Mouse (Mus musculus): ENCODE measurements around the gene AC124502.3. TPM values are rescaled to one million over a fixed set of nuclear protein-coding genes. Genes with fewer than 3 reads are reported as not detected.
A peak's percentile ranks its signal among the peaks of the same experiment; 100 is the strongest.

AC124502.3 gene
- polyA plus RNA-seq, 1 experiment from 2014 or later, result not detected

GRCm38 (mm10) chr19:5093481-5094242 lies 55.0 kb downstream of the AC124502.3 start:
- Histone ChIP-seq H3K4me2 (replicated peaks; ENCODE audit: low read depth) (no peak overlapping the region), H3K27me3 (replicated peaks; ENCODE audit: control insufficient read depth, insufficient read depth, low read length) (0 out of 2 replicates have a peak, but pooled peaks cover 3% of the 10 kb centered on the region), H3K4me1 (replicated peaks; ENCODE audit: control insufficient read depth, insufficient read depth, low read length) (peaks cover 12% of the 10 kb centered on the region), H3K36me3 (ENCODE audit: control insufficient read depth, insufficient read depth) (peaks cover 39% of the 10 kb centered on the region), H3K4me3 (ENCODE audit: low read depth, low read length) (no peak overlapping the region), H3K9me3 (ENCODE audit: control insufficient read depth) (no peaks in the 10 kb centered on the region), H3K27ac (ENCODE audit: low read depth, low read length) (no peak overlapping the region), H3K9ac (ENCODE audit: low read depth, low read length) (no peak overlapping the region)
- no peak for TF ChIP-seq CTCF (IDR thresholded peaks at IDR 0.05; ENCODE audit: low read depth)
- 73% methylated on average over 12 of the region's 12 CpGs for WGBS
- ATAC-seq, result no peak

GRCm38 (mm10) chr19:5094243-5094632 lies 55.5 kb downstream of the AC124502.3 start:
- H3K4me3 ChIP-seq (ENCODE audit: low read depth, low read length), result no peak overlapping the region
- TF ChIP-seq CTCF (IDR thresholded peaks at IDR 0.05; ENCODE audit: low read depth), result peak; percentile 94
- peak; percentile 33 for ATAC-seq
- no peak overlapping the region for H3K4me2 ChIP-seq (replicated peaks; ENCODE audit: low read depth)
- under 1% methylated on average over 21 of the region's 21 CpGs for WGBS
- no peak overlapping the region for H3K27ac ChIP-seq (ENCODE audit: low read depth, low read length)
- H3K27me3 ChIP-seq (replicated peaks; ENCODE audit: control insufficient read depth, insufficient read depth, low read length), result 0 out of 2 replicates have a peak, but pooled peaks cover 3% of the 10 kb centered on the region
- H3K4me1 ChIP-seq (replicated peaks; ENCODE audit: control insufficient read depth, insufficient read depth, low read length), result peaks cover 11% of the 10 kb centered on the region
- H3K9me3 ChIP-seq (ENCODE audit: control insufficient read depth), result no peaks in the 10 kb centered on the region
- H3K36me3 ChIP-seq (ENCODE audit: control insufficient read depth, insufficient read depth), result peaks cover 41% of the 10 kb centered on the region
- H3K9ac ChIP-seq (ENCODE audit: low read depth, low read length), result no peak overlapping the region

DNA sequence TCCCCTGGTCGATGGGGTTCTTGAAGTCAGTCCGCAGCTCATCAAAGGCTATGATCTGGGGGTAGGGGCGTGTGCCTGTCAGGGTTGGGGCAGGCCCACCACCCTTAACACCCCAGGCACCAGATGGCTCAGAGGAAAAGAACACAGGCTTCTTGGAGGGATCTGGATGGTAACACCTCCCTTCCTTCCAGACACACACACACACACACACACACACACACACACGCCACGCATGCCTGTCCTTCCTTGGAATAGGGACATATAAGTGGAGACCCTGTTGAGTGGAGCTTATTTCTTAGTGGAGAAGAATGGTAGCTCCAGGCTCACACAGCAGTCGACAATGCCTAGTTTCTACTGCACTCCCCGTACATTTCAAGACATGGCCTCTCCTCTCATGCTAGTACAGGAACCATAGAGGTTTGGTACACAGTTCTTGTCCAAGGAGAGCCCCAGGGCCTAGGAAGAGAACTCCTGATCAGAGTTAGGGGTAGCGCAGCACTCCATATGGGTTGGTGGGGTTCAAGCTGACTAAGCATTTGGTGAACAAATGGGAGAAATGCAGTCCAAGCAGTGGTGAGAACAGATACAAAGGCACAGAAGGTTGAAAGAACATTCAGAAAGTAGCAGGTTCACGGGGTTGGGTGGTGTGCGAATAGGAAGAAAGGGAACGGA lies 56.2 kb downstream of the AC124502.3 start:
- Histone ChIP-seq H3K4me3 (ENCODE audit: low read depth, low read length) (no peak overlapping the region), H3K4me1 (replicated peaks; ENCODE audit: control insufficient read depth, insufficient read depth, low read length) (peaks cover 9% of the 10 kb centered on the region), H3K9me3 (ENCODE audit: control insufficient read depth) (no peaks in the 10 kb centered on the region), H3K27me3 (replicated peaks; ENCODE audit: control insufficient read depth, insufficient read depth, low read length) (0 out of 2 replicates have a peak, but pooled peaks cover 3% of the 10 kb centered on the region), H3K9ac (ENCODE audit: low read depth, low read length) (no peak overlapping the region), H3K36me3 (ENCODE audit: control insufficient read depth, insufficient read depth) (peaks cover 42% of the 10 kb centered on the region), H3K4me2 (replicated peaks; ENCODE audit: low read depth) (no peak overlapping the region), H3K27ac (ENCODE audit: low read depth, low read length) (no peak overlapping the region)
- 45% methylated on average over 11 of the region's 11 CpGs for WGBS
- no peak for ATAC-seq
- TF ChIP-seq CTCF (IDR thresholded peaks at IDR 0.05; ENCODE audit: low read depth), result no peak

GRCm38 (mm10) chr19:5095887-5096474 lies 57.3 kb downstream of the AC124502.3 start:
- WGBS, result 14% methylated on average over 9 of the region's 9 CpGs
- no peak overlapping the region for H3K9ac ChIP-seq (ENCODE audit: low read depth, low read length)

DNA sequence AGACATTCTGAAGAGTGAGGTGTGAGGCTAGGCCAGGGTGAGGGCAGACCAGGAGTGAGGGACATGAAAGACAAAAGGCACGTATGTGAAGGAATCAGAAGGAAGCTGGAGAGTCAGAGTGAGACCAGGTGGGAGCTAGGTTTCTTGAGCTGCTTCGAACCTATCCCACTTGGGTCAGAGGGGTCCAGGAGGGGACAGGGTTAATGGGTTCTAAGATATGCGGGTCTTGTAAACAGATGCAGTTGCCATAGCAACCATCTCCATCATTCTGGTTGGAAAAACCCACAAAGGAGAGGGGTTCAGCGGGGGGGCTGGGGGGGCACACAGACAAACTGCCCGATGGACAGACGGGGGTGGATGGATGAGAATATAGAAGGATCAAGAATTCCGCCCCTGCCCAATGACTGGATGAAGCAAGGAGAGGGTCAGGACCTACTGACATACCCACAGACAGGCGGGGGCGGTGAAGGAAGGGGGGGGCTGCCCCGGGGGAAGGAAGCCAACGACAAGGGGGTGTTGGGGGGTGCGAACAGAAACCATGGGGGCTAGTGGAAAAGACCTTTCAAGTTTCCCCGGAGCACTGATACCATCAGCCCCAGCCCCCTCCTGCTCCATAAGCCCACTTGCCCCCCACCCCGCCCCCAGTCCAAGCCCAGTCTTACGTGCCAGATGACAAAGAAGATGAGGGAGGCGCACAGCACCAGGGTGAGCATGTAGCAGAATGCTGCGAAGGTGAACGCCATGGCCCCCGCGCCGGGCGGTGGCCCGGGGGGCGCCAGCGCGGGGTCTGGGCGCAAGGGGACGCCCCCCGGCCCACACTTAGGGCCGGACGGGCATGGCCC lies 59.1 kb downstream of the AC124502.3 start:
- 0 out of 2 replicates have a peak, but pooled peaks cover 3% of the 10 kb centered on the region for H3K27me3 ChIP-seq (replicated peaks; ENCODE audit: control insufficient read depth, insufficient read depth, low read length)
- TF ChIP-seq CTCF (IDR thresholded peaks at IDR 0.05; ENCODE audit: low read depth), result no peak
- peak overlapping the region; percentile 57 for H3K9ac ChIP-seq (ENCODE audit: low read depth, low read length)
- H3K9me3 ChIP-seq (ENCODE audit: control insufficient read depth), result no peaks in the 10 kb centered on the region
- no peak overlapping the region for H3K27ac ChIP-seq (ENCODE audit: low read depth, low read length)
- WGBS, result 6% methylated on average over 23 of the region's 31 CpGs
- H3K4me1 ChIP-seq (replicated peaks; ENCODE audit: control insufficient read depth, insufficient read depth, low read length), result peaks cover 9% of the 10 kb centered on the region
- peaks cover 46% of the 10 kb centered on the region for H3K36me3 ChIP-seq (ENCODE audit: control insufficient read depth, insufficient read depth)
- ATAC-seq, result no peak
- H3K4me2 ChIP-seq (replicated peaks; ENCODE audit: low read depth), result peak overlapping the region; percentile 89
- H3K4me3 ChIP-seq (ENCODE audit: low read depth, low read length), result peak overlapping the region; percentile 38

More at GRCm38 (mm10) chr19:5095887-5096474, 57.3 kb downstream of the AC124502.3 start:
- peaks cover 46% of the 10 kb centered on the region for H3K36me3 ChIP-seq (ENCODE audit: control insufficient read depth, insufficient read depth)
- no peaks in the 10 kb centered on the region for H3K9me3 ChIP-seq (ENCODE audit: control insufficient read depth)
- no peak overlapping the region for H3K4me3 ChIP-seq (ENCODE audit: low read depth, low read length)
- ATAC-seq, result no peak
- H3K27me3 ChIP-seq (replicated peaks; ENCODE audit: control insufficient read depth, insufficient read depth, low read length), result 0 out of 2 replicates have a peak, but pooled peaks cover 3% of the 10 kb centered on the region
- no peak for TF ChIP-seq CTCF (IDR thresholded peaks at IDR 0.05; ENCODE audit: low read depth)
- no peak overlapping the region for H3K4me2 ChIP-seq (replicated peaks; ENCODE audit: low read depth)
- H3K4me1 ChIP-seq (replicated peaks; ENCODE audit: control insufficient read depth, insufficient read depth, low read length), result peaks cover 9% of the 10 kb centered on the region
- H3K27ac ChIP-seq (ENCODE audit: low read depth, low read length), result no peak overlapping the region
